Mouse (Mus musculus): ENCODE measurements around the gene Iffo1.

DNA sequence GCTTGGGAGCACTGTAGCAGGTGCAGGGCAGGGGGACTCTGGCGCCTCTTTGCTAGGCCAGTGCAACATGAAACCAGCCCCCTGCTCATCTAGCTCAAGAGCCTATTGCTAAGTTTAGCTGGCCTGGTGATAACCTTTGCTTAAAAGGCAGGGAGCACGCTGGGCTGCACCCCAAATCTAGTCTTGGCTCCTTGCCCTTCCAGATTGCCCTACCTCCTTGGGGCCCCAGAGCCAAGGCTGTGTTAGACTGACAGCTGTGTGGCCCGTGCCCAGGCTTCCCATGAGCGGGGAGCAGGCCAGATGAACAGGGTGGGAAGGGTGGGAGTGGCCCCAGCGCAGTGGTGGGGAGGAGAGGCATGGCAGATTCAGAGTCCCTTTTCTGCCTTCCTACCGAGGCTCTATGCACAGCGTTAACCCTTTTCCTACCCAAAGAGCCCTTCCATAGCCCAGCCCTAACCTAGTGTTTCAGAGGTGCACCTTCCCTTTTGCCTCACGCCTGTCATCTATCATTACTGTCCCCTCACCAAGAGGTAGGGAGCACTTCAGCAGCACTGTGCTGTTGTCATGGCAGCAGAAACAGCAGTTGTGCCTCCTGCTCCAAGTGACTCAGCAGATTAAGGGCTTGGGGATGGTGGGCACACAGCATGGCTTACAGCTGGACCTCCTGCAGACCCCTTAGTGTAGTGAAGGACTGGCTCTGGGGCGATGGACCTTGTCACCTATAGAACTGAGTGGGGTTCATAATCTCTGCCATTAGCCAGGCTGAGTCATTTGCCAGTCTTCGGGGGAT, 22.0 kb downstream of the Iffo1 start:
- TF ChIP-seq POLR2A (IDR thresholded peaks at IDR 0.05; ENCODE audit: borderline replicate concordance, extremely low read depth, insufficient read depth, insufficient read length, poor library complexity, severe bottlenecking): no peak
- TF ChIP-seq CTCF (IDR thresholded peaks at IDR 0.05; ENCODE audit: borderline replicate concordance, extremely low read depth, insufficient read depth, insufficient read length): no peak

All from brain, embryonic 14.5 days (tissue).